Mouse (Mus musculus) cortical plate, adult 2 months (tissue): ENCODE measurements around the gene Aebp2.

Experiments used
- CTCF ChIP-seq: fragments of 200-500 bp; IDR thresholded peaks from 2 replicates; pipeline ENCODE4 v1.5.1; 2011; ENCODE audit warnings: mild to moderate bottlenecking, control low read depth, low read length; ENCODE audit not compliant: insufficient read depth; ENCODE audit errors: extremely low read depth
- POLR2A ChIP-seq: fragments of 200-500 bp; IDR thresholded peaks from 2 replicates; pipeline ENCODE4 v1.6.1; 2011; ENCODE audit warnings: mild to moderate bottlenecking, low read length, control low read depth; ENCODE audit not compliant: insufficient read depth; ENCODE audit errors: extremely low read depth

DNA sequence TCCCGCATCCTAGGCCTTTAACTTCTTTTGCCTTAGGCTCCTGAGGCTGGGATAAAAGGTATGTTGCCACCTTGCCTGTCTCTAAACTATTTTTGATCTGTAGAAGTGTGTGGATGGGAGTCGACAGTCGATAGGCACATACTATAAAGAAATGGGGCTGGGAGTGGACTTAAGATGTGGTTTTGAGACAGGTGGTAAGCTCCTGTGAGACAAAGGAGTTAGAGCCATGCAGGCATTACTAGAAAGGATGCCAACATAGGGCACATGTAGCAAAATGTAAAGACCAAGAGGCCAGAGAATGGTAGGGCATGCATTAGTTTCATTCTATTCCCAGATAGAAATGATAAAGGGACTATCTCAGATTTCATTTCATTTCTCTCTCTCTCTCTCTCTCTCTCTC, 34.5 kb downstream of the Aebp2 start:
- TF ChIP-seq CTCF (no peak), POLR2A (no peak)
